Mouse (Mus musculus): ENCODE measurements at regions not wholly inside any gene's neighbourhood (a gene's known extent, or its start where the extent isn't known, plus 50 kb on each side); places are given as distances from the start of the nearest gene placed in this dataset.
"Not testable (repeated sequence)": the region's sequence is repeated elsewhere in the genome, so short reads cannot be mapped to it uniquely, and the experiment has no call there.

DNA sequence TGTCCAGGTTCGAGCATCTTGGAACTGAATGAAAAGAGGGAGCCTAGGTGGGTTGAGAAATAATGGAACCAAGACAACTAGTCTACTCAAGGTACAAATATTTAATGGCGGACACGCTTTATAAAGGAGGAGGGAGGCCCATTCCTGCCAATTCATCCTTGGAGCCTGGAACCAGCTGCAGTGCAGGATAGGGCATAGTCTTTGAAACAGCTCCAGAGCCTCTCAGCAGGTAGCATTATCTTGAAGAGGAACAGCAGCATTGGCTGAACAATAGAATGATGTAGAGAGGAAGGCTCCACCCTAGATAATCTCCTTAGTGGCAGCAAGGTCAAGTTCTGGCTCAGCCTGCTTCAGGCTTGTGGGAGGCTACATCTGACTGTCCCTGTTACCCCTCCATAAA lies 361.0 kb downstream of the Kcnh5 start:
- TF ChIP-seq CTCF, EP300 (IDR thresholded peaks at IDR 0.05; ENCODE audit: low read depth): not testable (repeated sequence)
